Mouse (Mus musculus) midbrain, embryonic 15.5 days (tissue): ENCODE results near the gene Olfr1354. TPM values are rescaled to one million over a fixed set of nuclear protein-coding genes. Genes with fewer than 3 reads are reported as not detected.
"Not testable (repeated sequence)": the region's sequence is repeated elsewhere in the genome, so short reads cannot be mapped to it uniquely, and the experiment has no call there.

Experiments used
- ATAC-seq: fragments of 200-750 bp; cut with Nextera tagmentation; replicated peaks from 2 replicates; pipeline ENCODE4 v1.8.0; 2017; ENCODE audit warnings: moderate TSS enrichment
- H3K27ac ChIP-seq: fragments of 300-500 bp; sonication (generic); 2 replicates; pipeline ENCODE4 v1.5.1; 2015; ENCODE audit warnings: mild to moderate bottlenecking, inconsistent platforms
- H3K27me3 ChIP-seq: fragments of 300-500 bp; sonication (generic); replicated peaks from 2 replicates; pipeline ENCODE4 v1.6.1; 2015; ENCODE audit warnings: inconsistent platforms
- H3K36me3 ChIP-seq: fragments of 300-500 bp; sonication (generic); replicated peaks from 2 replicates; pipeline ENCODE4 v1.6.1; 2015; ENCODE audit warnings: inconsistent platforms
- H3K4me1 ChIP-seq: fragments of 300-500 bp; sonication (generic); 2 replicates; pipeline ENCODE4 v1.6.1; 2015; ENCODE audit warnings: inconsistent platforms
- H3K4me2 ChIP-seq: fragments of 300-500 bp; sonication (generic); 2 replicates; pipeline ENCODE4 v1.6.1; 2015; ENCODE audit warnings: inconsistent platforms, mild to moderate bottlenecking, moderate library complexity
- H3K4me3 ChIP-seq: fragments of 300-500 bp; sonication (generic); 2 replicates; pipeline ENCODE4 v1.5.1; 2015; ENCODE audit warnings: mild to moderate bottlenecking, inconsistent platforms
- H3K9ac ChIP-seq: fragments of 300-500 bp; sonication (generic); 2 replicates; pipeline ENCODE4 v1.6.1; 2015; ENCODE audit warnings: mild to moderate bottlenecking, inconsistent platforms
- H3K9me3 ChIP-seq: fragments of 300-500 bp; sonication (generic); 2 replicates; pipeline ENCODE4 v1.6.1; 2016; ENCODE audit warnings: inconsistent platforms
- WGBS: fragments of 180-500 bp; shearing (Covaris S2); methylation state at CpG from one replicate; pipeline ENCODE4 v1.1.7; 2015; ENCODE audit warnings: mixed read lengths; 5-methylcytosine and 5-hydroxymethylcytosine counted together
- polyA plus RNA-seq: library from polyadenylated mRNA; unstranded; fragments of >200 nt; fragmentation: Nextera tagmentation; extraction: Ambion mirVana; gene quantifications from 2 replicates; pipeline ENCODE4 v1.2.1, GENCODE M21; 2015

Gene Olfr1354
- polyA plus RNA-seq: not detected in 2 replicates

DNA sequence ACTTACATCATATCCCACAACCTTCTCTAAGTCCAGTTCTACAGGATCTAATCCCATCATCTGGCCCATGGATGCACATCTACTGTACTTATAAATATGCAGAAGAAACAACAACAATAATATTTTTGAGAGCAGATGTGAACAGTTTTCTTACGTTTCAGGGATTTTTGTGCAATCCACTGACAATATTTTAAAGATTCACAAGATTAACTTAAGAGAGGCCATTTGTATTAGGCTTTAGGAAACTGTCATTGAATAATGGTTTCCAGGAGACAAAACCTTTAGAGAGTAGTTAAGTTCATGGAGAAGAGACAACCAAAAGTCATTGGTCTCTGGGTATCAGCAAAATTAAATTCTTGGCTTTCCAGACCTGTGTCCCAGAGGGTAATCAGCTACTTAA is at the start of gene Olfr1354:
Olfr1354 (plus strand) TSS at position 301 of the 400 bp plus-strand sequence.
- H3K4me2 ChIP-seq, H3K4me3 ChIP-seq, H3K27ac ChIP-seq, ATAC-seq, H3K9me3 ChIP-seq, H3K9ac ChIP-seq, H3K27me3 ChIP-seq, H3K4me1 ChIP-seq, H3K36me3 ChIP-seq: not testable (repeated sequence)
- 77% methylated on average over 1 of the region's 1 CpGs for WGBS

- Histone ChIP-seq H3K9me3 (no peaks in the 10 kb centered on the region), H3K36me3 (no peaks in the 10 kb centered on the region), H3K27me3 (no peaks in the 10 kb centered on the region), H3K27ac (no peak within 1 kb of the TSS), H3K4me1 (no peaks in the 10 kb centered on the region), H3K9ac (no peak within 1 kb of the TSS), H3K4me3 (no peak within 1 kb of the TSS), H3K4me2 (no peak within 1 kb of the TSS)
- WGBS: 73% methylated on average over 2 of the region's 2 CpGs
- no peak for ATAC-seq
Observed at GRCm38 (mm10) chr10:78875240-78875639, 37.7 kb upstream of the Olfr1354 start, which contains the start of gene Olfr1355. Gene Olfr1355, plus strand, starts transcription at chr10:78875540.

DNA sequence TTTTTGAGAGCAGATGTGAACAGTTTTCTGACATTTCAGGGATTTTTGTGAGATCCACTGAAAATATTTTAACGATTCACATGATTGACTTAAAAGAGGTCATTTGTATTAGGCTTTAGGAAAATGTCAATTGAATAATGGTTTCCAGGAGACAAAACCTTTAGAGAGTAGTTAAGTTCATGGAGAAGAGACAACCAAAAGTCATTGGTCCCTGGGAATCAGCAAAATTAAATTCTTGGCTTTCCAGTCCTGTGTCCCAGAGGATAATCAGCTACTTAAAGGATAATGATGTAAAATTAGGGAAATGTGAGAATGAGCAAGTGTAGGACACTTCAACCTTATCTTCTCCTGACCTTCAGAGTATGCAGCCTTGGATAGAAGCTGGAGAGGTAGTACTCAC is 37.4 kb downstream of the Olfr1354 start, which contains the start of gene Olfr8:
Olfr8 (plus strand) TSS at position 301 of the 400 bp plus-strand sequence.
- not testable (repeated sequence) for H3K4me2 ChIP-seq, H3K36me3 ChIP-seq, ATAC-seq, H3K9ac ChIP-seq, H3K4me3 ChIP-seq, H3K27me3 ChIP-seq, H3K4me1 ChIP-seq, H3K27ac ChIP-seq, H3K9me3 ChIP-seq
- WGBS: 91% methylated on average over 1 of the region's 1 CpGs

GRCm38 (mm10) chr10:78963009-78963408 is 50.0 kb downstream of the Olfr1354 start, which contains the start of gene Olfr1353:
Gene Olfr1353, plus strand, starts transcription at chr10:78963309.
- H3K27me3 ChIP-seq, H3K9ac ChIP-seq: not testable (repeated sequence)

More at GRCm38 (mm10) chr10:78963009-78963408, 50.0 kb downstream of the Olfr1354 start, which contains the start of gene Olfr1353:
- H3K36me3 ChIP-seq, H3K4me1 ChIP-seq, ATAC-seq, H3K9me3 ChIP-seq, H3K27ac ChIP-seq, H3K4me3 ChIP-seq, H3K4me2 ChIP-seq: not testable (repeated sequence)

Other genes with a start within 250 kb of the Olfr1354 start
- gene Casp14, start 194.9 kb upstream of the Olfr1354 start, polyA plus RNA-seq: not detected in 2 replicates
- 0.29 and 0.50 TPM in 2 replicates for gene Ccdc105, start 160.1 kb upstream of the Olfr1354 start, polyA plus RNA-seq
- 16.5 and 17.4 TPM in 2 replicates for gene Slc1a6, start 132.7 kb upstream of the Olfr1354 start, polyA plus RNA-seq
- not detected in 2 replicates for gene Olfr1356, start 61.0 kb upstream of the Olfr1354 start, polyA plus RNA-seq
- gene Olfr1355, start 37.6 kb upstream of the Olfr1354 start, polyA plus RNA-seq: not detected in 2 replicates
- not detected in 2 replicates for gene Olfr8, start 37.5 kb downstream of the Olfr1354 start, polyA plus RNA-seq
- not detected in 2 replicates for gene Olfr1353, start 50.1 kb downstream of the Olfr1354 start, polyA plus RNA-seq
- not detected in 2 replicates for gene Olfr1352, start 67.9 kb downstream of the Olfr1354 start, polyA plus RNA-seq
- gene Olfr1351, start 99.3 kb downstream of the Olfr1354 start, polyA plus RNA-seq: not detected in 2 replicates
- 0.86 and 1.0 TPM in 2 replicates for gene Olfr57, start 115.6 kb downstream of the Olfr1354 start, polyA plus RNA-seq
- 57.0 and 60.1 TPM in 2 replicates for gene 2610008E11Rik, start 184.4 kb downstream of the Olfr1354 start, polyA plus RNA-seq
- not detected in 2 replicates for gene Vmn2r80, start 235.6 kb downstream of the Olfr1354 start, polyA plus RNA-seq